Mouse (Mus musculus): ENCODE measurements around the gene Gm20422.

DNA sequence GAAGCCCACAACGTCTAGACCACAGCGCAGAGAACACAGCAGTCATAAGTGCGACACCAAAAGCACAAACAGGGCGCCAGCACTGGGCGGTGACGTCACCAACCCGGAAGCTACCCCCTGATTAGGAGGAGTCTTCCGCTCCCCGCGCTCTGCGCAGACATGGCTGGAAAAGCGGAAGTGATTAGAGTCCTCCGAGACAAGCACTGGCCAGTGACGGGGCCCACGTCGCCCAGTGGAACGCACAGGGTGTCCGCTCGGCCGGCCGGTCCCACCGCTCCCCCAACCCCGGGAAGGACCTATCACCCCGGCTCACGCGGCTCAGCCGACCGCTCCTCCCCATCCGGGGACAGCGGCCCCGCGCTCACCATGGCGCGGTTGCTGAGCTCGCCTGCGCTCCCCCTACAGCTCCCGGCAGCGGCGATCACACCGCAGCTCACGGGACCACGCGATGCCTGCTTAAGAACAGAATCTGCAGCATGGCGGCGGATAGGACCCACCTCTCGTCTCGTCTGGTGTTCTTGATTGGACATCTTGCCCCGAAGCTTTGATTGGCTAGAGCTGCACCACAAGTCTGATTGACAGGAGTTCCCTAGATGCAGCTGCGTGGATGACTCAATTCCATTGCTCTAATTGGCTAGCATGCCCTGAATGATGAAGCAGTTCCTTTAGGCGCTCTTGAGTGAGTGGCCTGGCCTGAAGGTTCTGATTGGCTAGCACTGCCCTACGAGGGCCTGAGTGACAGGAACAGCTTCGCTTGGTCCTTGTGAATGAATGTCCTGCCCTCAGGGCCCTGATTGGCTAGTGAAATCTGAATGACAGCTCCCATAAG lies 58.1 kb downstream of the Gm20422 start:
- TF ChIP-seq CTCF (IDR thresholded peaks at IDR 0.05; ENCODE audit: low read depth) (no peak), EP300 (IDR thresholded peaks at IDR 0.05; ENCODE audit: low read depth) (peak; percentile 25; the same call in 1 of the 2 replicates)

All from liver, postnatal 0 days (tissue).